Mouse (Mus musculus): ENCODE measurements at regions not wholly inside any gene's neighbourhood (a gene's known extent, or its start where the extent isn't known, plus 50 kb on each side); places are given as distances from the start of the nearest gene placed in this dataset.

- Histone ChIP-seq H3K27ac (ENCODE audit: insufficient read depth, low read length) (no peak overlapping the region), H3K4me3 (ENCODE audit: insufficient read depth, low read length) (no peak overlapping the region), H3K4me1 (ENCODE audit: control insufficient read depth, insufficient read depth, low read length) (no peaks in the 10 kb centered on the region)
- TF ChIP-seq CTCF (IDR thresholded peaks at IDR 0.05; ENCODE audit: borderline replicate concordance, insufficient read depth, low read length) (no peak), POLR2A (IDR thresholded peaks at IDR 0.05; ENCODE audit: low read depth, low read length) (no peak)
Measured at GRCm38 (mm10) chr1:67359824-67360223, 237.0 kb downstream of the Cps1 start.

- no peaks in the 10 kb centered on the region for H3K4me1 ChIP-seq (ENCODE audit: control insufficient read depth, insufficient read depth, low read length)
- TF ChIP-seq POLR2A (IDR thresholded peaks at IDR 0.05; ENCODE audit: low read depth, low read length) (no peak), CTCF (IDR thresholded peaks at IDR 0.05; ENCODE audit: borderline replicate concordance, insufficient read depth, low read length) (no peak)
Measured at GRCm38 (mm10) chr1:67366038-67366437, 243.2 kb downstream of the Cps1 start.

GRCm38 (mm10) chr1:67366485-67366884, 243.7 kb downstream of the Cps1 start:
- TF ChIP-seq POLR2A (IDR thresholded peaks at IDR 0.05; ENCODE audit: low read depth, low read length) (no peak), CTCF (IDR thresholded peaks at IDR 0.05; ENCODE audit: borderline replicate concordance, insufficient read depth, low read length) (no peak)
- H3K4me1 ChIP-seq (ENCODE audit: control insufficient read depth, insufficient read depth, low read length): no peaks in the 10 kb centered on the region
- no peak overlapping the region for H3K4me3 ChIP-seq (ENCODE audit: insufficient read depth, low read length)
- no peak overlapping the region for H3K27ac ChIP-seq (ENCODE audit: insufficient read depth, low read length)

More at GRCm38 (mm10) chr1:67366038-67366437, 243.2 kb downstream of the Cps1 start:
- Histone ChIP-seq H3K27ac (ENCODE audit: insufficient read depth, low read length) (no peak overlapping the region), H3K4me3 (ENCODE audit: insufficient read depth, low read length) (no peak overlapping the region)

DNA sequence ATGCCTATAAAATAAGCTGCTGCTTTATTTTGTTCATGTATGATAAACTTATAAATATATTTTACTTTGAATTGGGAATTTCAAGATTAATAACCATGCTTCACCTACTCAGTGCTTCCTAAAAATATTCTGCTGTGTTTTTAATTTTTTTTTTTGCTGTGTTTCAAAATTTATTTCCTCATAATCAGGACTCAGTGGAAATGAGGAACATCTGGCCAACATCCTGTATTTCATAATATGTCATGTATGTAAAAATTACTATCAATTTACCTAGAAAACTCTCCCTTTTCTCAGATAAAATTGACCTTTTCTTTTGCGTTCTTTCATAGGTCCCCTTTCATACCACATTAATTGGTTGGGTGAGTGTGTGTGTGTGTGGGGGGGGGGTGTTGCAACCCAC, 259.5 kb downstream of the Cps1 start:
- TF ChIP-seq POLR2A (IDR thresholded peaks at IDR 0.05; ENCODE audit: low read depth, low read length) (no peak), CTCF (IDR thresholded peaks at IDR 0.05; ENCODE audit: borderline replicate concordance, insufficient read depth, low read length) (no peak)
- Histone ChIP-seq H3K4me1 (ENCODE audit: control insufficient read depth, insufficient read depth, low read length) (no peaks in the 10 kb centered on the region), H3K27ac (ENCODE audit: insufficient read depth, low read length) (no peak overlapping the region), H3K4me3 (ENCODE audit: insufficient read depth, low read length) (no peak overlapping the region)

- Histone ChIP-seq H3K4me1 (ENCODE audit: control insufficient read depth, insufficient read depth, low read length) (no peaks in the 10 kb centered on the region), H3K27ac (ENCODE audit: insufficient read depth, low read length) (no peak overlapping the region), H3K4me3 (ENCODE audit: insufficient read depth, low read length) (no peak overlapping the region)
- no peak for TF ChIP-seq POLR2A (IDR thresholded peaks at IDR 0.05; ENCODE audit: low read depth, low read length)
- TF ChIP-seq CTCF (IDR thresholded peaks at IDR 0.05; ENCODE audit: borderline replicate concordance, insufficient read depth, low read length): no peak
Measured at GRCm38 (mm10) chr1:67385377-67385776, 262.6 kb downstream of the Cps1 start.

DNA sequence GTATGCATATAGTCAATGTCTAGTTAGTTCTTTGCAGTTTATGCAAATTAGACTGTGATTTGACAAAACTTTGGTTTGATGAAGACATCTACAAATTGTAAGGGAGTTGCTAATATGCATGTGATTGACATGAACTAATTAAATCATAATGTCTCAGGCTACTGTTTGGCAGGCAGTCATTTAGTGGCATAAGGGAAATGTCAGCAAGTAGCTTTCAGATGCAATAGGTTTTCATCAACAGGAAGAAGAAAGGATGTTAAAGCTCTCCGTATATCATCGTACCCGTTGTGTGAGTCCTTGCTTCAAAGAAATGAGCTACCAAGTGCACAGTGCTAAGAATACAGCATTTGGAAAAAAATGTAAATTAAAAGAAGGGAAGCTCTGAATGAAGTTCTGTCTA, 264.1 kb downstream of the Cps1 start:
- no peak for TF ChIP-seq CTCF (IDR thresholded peaks at IDR 0.05; ENCODE audit: borderline replicate concordance, insufficient read depth, low read length)
- no peak for TF ChIP-seq POLR2A (IDR thresholded peaks at IDR 0.05; ENCODE audit: low read depth, low read length)
- Histone ChIP-seq H3K4me3 (ENCODE audit: insufficient read depth, low read length) (no peak overlapping the region), H3K4me1 (ENCODE audit: control insufficient read depth, insufficient read depth, low read length) (no peaks in the 10 kb centered on the region), H3K27ac (ENCODE audit: insufficient read depth, low read length) (no peak overlapping the region)

- TF ChIP-seq CTCF (IDR thresholded peaks at IDR 0.05; ENCODE audit: borderline replicate concordance, insufficient read depth, low read length) (no peak), POLR2A (IDR thresholded peaks at IDR 0.05; ENCODE audit: low read depth, low read length) (no peak)
- no peak overlapping the region for H3K27ac ChIP-seq (ENCODE audit: insufficient read depth, low read length)
- H3K4me1 ChIP-seq (ENCODE audit: control insufficient read depth, insufficient read depth, low read length): no peaks in the 10 kb centered on the region; the same call in 1 of the 2 replicates
- no peak overlapping the region for H3K4me3 ChIP-seq (ENCODE audit: insufficient read depth, low read length)
Measured at GRCm38 (mm10) chr1:67397757-67398446, 275.1 kb downstream of the Cps1 start.

DNA sequence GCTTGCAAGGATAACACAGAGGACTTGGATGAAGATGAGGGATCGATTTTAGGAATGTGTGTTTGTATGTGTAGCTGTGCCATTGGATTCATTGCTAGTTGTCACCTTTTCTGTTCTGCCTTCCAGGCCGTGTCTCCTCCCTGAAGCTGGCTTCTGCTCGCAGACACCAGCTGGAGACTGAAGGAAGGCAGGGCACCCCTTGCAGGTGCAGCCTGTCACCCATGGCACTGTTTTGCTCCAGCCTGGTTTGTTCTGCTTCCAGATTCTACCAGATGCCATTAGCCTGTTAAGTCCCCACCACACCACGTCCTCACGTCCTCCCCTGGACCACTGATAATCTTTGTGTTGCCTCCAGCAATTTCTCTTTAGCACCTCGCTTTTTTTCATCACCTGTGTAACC, 286.7 kb downstream of the Cps1 start:
- no peak overlapping the region for H3K27ac ChIP-seq (ENCODE audit: insufficient read depth, low read length)
- H3K4me1 ChIP-seq (ENCODE audit: control insufficient read depth, insufficient read depth, low read length): no peaks in the 10 kb centered on the region
- H3K4me3 ChIP-seq (ENCODE audit: insufficient read depth, low read length): no peak overlapping the region
- no peak for TF ChIP-seq CTCF (IDR thresholded peaks at IDR 0.05; ENCODE audit: borderline replicate concordance, insufficient read depth, low read length)
- no peak for TF ChIP-seq POLR2A (IDR thresholded peaks at IDR 0.05; ENCODE audit: low read depth, low read length)

DNA sequence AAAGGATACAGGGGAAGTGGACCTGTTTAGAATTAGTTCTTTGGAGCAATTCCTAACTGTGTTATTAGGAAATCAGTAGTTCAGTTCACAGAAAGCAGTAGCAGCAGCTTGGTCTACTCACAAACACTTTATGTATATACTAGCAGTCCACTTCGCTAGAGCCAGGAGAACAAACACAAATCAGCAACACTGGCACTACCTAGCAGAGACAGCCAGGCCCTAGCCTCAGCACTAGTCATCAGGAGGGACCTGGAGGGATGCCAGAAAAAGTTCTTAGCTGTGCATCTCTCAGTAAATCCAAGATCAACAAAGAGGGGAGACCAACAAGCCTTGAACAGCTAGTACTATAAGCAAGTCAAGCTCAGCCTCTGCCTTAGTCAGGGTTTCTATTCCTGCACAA, 294.4 kb downstream of the Cps1 start:
- no peak overlapping the region for H3K4me3 ChIP-seq (ENCODE audit: insufficient read depth, low read length)
- TF ChIP-seq POLR2A (IDR thresholded peaks at IDR 0.05; ENCODE audit: low read depth, low read length) (no peak), CTCF (IDR thresholded peaks at IDR 0.05; ENCODE audit: borderline replicate concordance, insufficient read depth, low read length) (no peak)
- no peak overlapping the region for H3K27ac ChIP-seq (ENCODE audit: insufficient read depth, low read length)

GRCm38 (mm10) chr1:67428398-67428797, 305.6 kb downstream of the Cps1 start:
- no peaks in the 10 kb centered on the region for H3K4me1 ChIP-seq (ENCODE audit: control insufficient read depth, insufficient read depth, low read length)
- no peak overlapping the region for H3K27ac ChIP-seq (ENCODE audit: insufficient read depth, low read length)
- TF ChIP-seq POLR2A (IDR thresholded peaks at IDR 0.05; ENCODE audit: low read depth, low read length): no peak
- no peak for TF ChIP-seq CTCF (IDR thresholded peaks at IDR 0.05; ENCODE audit: borderline replicate concordance, insufficient read depth, low read length)
- H3K4me3 ChIP-seq (ENCODE audit: insufficient read depth, low read length): no peak overlapping the region

More for the DNA sequence above, 294.4 kb downstream of the Cps1 start:
- no peaks in the 10 kb centered on the region for H3K4me1 ChIP-seq (ENCODE audit: control insufficient read depth, insufficient read depth, low read length)

All from embryonic fibroblast, embryonic 13.5 days (primary cell).